Mouse (Mus musculus) neural tube, embryonic 11.5 days (tissue): ENCODE results near the gene Bcam. TPM values are rescaled to one million over a fixed set of nuclear protein-coding genes. Genes with fewer than 3 reads are reported as not detected.

ENCODE experiments used
- ATAC-seq: fragments of 200-750 bp; cut with Nextera tagmentation; 2 replicates; pipeline ENCODE4 v1.8.0; 2017; ENCODE audit warnings: moderate number of reproducible peaks, mild to moderate bottlenecking, moderate TSS enrichment, moderate library complexity; ENCODE audit not compliant: insufficient read depth, low FRiP score, low TSS enrichment
- DNase-seq: peaks from one replicate; pipeline ENCODE4 v3.0.0-alpha.2; 2015; ENCODE audit warnings: low spot score
- H3K27ac ChIP-seq: fragments of 300-500 bp; sonication (generic); 2 replicates; pipeline ENCODE4 v1.5.1; 2014; ENCODE audit warnings: low read depth, mild to moderate bottlenecking, low read length
- H3K27me3 ChIP-seq: fragments of 300-500 bp; sonication (generic); 2 replicates; pipeline ENCODE4 v1.6.1; 2014; ENCODE audit warnings: mild to moderate bottlenecking, low read length, mixed read lengths; ENCODE audit not compliant: control insufficient read depth, insufficient read depth
- H3K36me3 ChIP-seq: fragments of 300-500 bp; sonication (generic); 2 replicates; pipeline ENCODE4 v1.6.1; 2014; ENCODE audit warnings: mild to moderate bottlenecking, low read length, moderate library complexity, mixed read lengths; ENCODE audit not compliant: control insufficient read depth, insufficient read depth
- H3K4me1 ChIP-seq: fragments of 300-500 bp; sonication (generic); 2 replicates; pipeline ENCODE4 v1.6.1; 2014; ENCODE audit warnings: low read length, mixed read lengths; ENCODE audit not compliant: control insufficient read depth, insufficient read depth
- H3K4me2 ChIP-seq: fragments of 300-500 bp; sonication (generic); 2 replicates; pipeline ENCODE4 v1.6.1; 2014; ENCODE audit warnings: low read depth, mild to moderate bottlenecking, moderate library complexity
- H3K4me3 ChIP-seq: fragments of 300-500 bp; sonication (generic); 2 replicates; pipeline ENCODE4 v1.5.1; 2014; ENCODE audit warnings: low read depth, low read length
- H3K9ac ChIP-seq: fragments of 300-500 bp; sonication (generic); 2 replicates; pipeline ENCODE4 v1.6.1; 2014; ENCODE audit warnings: mild to moderate bottlenecking, low read length
- H3K9me3 ChIP-seq: fragments of 300-500 bp; sonication (generic); 2 replicates; pipeline ENCODE4 v1.6.1; 2016; ENCODE audit warnings: low read length; ENCODE audit not compliant: control insufficient read depth
- WGBS: fragments of 180-500 bp; shearing (Covaris S2); extraction: QIAGEN DNeasy Blood & Tissue Kit; methylation state at CpG from one replicate; pipeline ENCODE4 v1.1.7; 2014; 5-methylcytosine and 5-hydroxymethylcytosine counted together
- polyA plus RNA-seq: library from polyadenylated mRNA; unstranded; fragments of >200 nt; fragmentation: Nextera tagmentation; extraction: Ambion mirVana; gene quantifications from 2 replicates; pipeline ENCODE4 v1.2.1, GENCODE M21; 2014

Gene Bcam
- polyA plus RNA-seq, 1 experiment from 2014 or later: 21.1 TPM

DNA sequence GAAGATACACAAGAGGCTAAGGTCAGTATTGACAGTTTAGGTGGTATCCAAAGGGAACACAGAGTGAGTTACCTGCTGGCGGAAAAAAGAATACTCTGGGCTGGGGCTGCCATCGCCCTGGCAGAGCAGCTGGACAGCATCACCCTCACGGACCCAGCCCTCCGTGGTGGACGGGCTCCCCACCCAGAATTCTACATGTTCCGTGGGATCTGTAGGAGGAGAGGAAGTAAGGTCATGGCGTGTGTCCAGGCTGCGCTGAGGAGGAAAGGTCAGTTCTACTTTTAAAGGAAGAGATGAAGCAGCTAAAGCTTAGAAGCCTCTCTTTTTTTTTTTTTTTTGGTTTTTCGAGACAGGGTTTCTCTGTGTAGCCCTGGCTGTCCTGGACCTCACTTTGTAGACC, 6.2 kb downstream of the Bcam start:
- Histone ChIP-seq H3K4me1 (no peaks in the 10 kb centered on the region), H3K9me3 (no peaks in the 10 kb centered on the region), H3K27me3 (peaks cover 5% of the 10 kb centered on the region; the same call in 1 of the 2 replicates), H3K36me3 (no peaks in the 10 kb centered on the region), H3K4me2 (no peak overlapping the region), H3K27ac (no peak overlapping the region), H3K4me3 (no peak overlapping the region), H3K9ac (no peak overlapping the region)
- ATAC-seq: no peak
- WGBS: 97% methylated on average over 8 of the region's 9 CpGs
- no peak for DNase-seq

DNA sequence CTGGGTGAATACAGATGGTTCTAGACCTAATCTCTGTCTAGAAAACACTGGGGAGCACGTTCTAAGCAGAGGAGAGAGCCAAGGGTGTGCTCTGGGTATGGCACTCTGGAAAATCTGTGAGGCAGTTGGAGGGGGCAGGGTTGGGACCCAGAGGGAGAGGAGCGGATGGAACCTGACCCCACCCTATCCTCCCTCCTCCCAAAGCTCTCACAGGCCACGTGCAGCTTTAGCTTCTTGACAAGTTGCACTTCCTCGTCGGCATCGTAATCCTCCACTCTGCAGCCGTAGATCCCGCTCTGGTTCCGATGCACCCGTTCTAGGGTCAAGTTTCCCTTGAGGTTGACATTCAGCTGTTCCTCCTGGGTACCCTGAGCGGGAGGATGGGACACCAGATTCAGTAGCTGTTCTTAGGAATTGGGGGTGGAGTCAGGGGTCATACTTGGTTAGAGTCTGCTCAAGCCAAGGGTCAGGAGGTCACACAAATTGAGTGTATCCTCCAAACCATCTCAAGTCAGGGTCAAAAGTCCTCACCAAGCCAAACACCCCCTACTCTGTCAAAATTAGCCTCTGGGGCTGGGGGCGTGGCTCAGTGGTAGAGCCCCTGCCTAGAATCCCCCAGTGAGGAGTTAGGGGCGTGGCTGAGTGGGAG, 6.9 kb downstream of the Bcam start:
- Histone ChIP-seq H3K36me3 (no peaks in the 10 kb centered on the region), H3K4me2 (no peak overlapping the region), H3K27me3 (0 out of 2 replicates have a peak, but pooled peaks cover under 1% of the 10 kb centered on the region), H3K4me1 (no peaks in the 10 kb centered on the region), H3K9ac (no peak overlapping the region), H3K27ac (no peak overlapping the region), H3K4me3 (no peak overlapping the region), H3K9me3 (no peaks in the 10 kb centered on the region)
- ATAC-seq (no peak), DNase-seq (no peak)
- WGBS: 87% methylated on average over 13 of the region's 13 CpGs

DNA sequence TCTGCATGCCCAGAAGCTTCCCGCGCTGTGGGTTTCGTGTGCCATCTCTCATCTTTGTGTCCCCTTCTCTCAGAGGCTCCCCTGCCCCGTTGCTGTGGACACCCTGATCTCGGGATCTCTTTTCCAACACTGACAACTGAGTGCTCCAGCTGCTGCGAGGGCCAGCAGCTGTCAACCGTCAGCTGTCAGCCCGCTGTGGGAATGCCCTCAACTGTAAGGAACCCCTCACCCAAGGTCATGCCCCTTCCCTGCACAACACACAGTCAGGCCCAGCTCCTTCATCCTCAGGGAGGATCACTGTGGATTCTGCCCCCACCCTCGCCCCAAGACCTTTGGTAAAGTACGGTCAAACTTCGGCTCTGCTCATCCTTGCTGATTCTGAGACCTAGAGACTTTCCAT, 8.5 kb downstream of the Bcam start:
- Histone ChIP-seq H3K9me3 (no peaks in the 10 kb centered on the region), H3K4me3 (no peak overlapping the region), H3K27me3 (no peaks in the 10 kb centered on the region), H3K4me2 (no peak overlapping the region), H3K36me3 (no peaks in the 10 kb centered on the region), H3K4me1 (no peaks in the 10 kb centered on the region), H3K9ac (no peak overlapping the region), H3K27ac (no peak overlapping the region)
- DNase-seq: no peak
- ATAC-seq: no peak
- WGBS: 86% methylated on average over 11 of the region's 11 CpGs

DNA sequence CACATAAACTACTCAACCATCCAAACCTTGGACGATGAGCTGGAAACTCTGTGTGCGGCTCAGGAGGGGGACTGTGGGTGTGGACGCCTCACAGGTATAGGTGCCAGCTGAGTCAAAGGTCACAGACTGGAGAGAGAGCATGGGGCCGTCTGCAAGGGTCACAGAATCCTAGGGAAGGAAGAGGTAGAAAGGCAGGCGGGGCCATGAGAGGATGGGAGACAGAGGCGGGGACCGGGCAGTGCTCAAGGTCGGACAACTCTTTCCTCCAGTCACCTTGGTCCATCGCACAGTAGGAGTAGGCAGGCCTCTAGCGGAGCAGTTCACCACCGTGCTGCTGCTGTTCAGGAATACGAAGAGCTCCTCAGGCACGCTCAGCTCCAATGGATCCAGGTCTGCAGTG, 10.8 kb downstream of the Bcam start:
- ATAC-seq: no peak

GRCm38 (mm10) chr7:19758623-19759022, 12.2 kb downstream of the Bcam start:
- 89% methylated on average over 13 of the region's 13 CpGs for WGBS
- H3K27ac ChIP-seq: no peak overlapping the region
- no peak overlapping the region for H3K4me3 ChIP-seq
- no peak overlapping the region for H3K4me2 ChIP-seq
- no peaks in the 10 kb centered on the region for H3K4me1 ChIP-seq
- no peak for DNase-seq
- no peak for ATAC-seq
- H3K9ac ChIP-seq: no peak overlapping the region
- no peaks in the 10 kb centered on the region for H3K36me3 ChIP-seq
- H3K9me3 ChIP-seq: no peaks in the 10 kb centered on the region
- H3K27me3 ChIP-seq: no peaks in the 10 kb centered on the region

More for the DNA sequence above, 10.8 kb downstream of the Bcam start:
- H3K4me3 ChIP-seq: no peak overlapping the region
- H3K27ac ChIP-seq: no peak overlapping the region
- no peak overlapping the region for H3K4me2 ChIP-seq
- no peak overlapping the region for H3K9ac ChIP-seq
- H3K27me3 ChIP-seq: no peaks in the 10 kb centered on the region
- H3K9me3 ChIP-seq: no peaks in the 10 kb centered on the region
- H3K4me1 ChIP-seq: no peaks in the 10 kb centered on the region
- H3K36me3 ChIP-seq: no peaks in the 10 kb centered on the region
- DNase-seq: no peak
- WGBS: 91% methylated on average over 13 of the region's 13 CpGs

DNA sequence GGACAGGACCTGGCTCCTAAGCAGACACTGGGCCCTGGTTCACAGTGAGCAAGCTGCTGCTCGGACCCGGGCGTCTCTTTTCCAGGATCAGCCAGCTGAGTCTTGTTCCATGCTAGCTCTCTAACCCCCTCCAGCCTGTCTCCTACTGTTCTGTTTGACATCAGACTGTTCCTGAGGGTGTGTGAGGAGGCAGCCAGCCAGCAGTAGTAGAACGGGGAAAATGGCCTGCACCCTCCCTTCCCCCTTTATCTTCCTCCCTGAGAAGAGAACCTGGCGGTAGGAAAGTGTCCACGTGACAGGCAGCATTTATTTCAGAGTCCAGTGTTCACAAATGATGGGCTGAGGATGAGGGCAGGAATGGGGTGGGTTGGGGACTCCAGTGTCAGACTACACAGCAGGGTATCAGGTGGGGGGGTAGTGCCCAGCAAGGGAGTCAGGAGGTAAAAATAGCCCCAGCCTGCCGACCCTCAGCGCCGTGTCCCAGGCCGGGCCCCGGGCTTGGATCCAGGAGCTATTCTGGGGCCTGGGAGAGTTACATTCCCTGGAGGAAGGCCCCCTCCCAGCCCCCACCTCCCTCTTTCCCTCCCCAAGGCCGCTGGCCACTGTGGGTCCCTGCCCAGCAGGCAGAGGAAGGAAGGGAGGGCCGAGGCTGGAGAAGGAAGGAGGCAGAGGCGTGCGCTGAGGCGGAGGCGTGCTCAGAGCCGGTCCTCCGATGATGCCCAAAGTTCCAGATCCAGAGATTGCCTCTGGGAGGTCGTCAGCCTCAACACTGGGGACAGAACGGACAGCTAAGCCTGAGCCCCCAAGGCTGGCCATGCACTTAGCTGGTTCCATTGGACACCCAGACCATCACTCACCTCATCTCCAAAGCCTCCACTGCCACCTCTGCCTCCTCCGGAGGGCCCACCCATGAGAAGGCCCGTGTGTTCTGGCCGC, 14.7 kb downstream of the Bcam start:
- H3K9ac ChIP-seq: no peak overlapping the region
- ATAC-seq (no peak), DNase-seq (no peak)
- H3K27me3 ChIP-seq: no peaks in the 10 kb centered on the region
- no peak overlapping the region for H3K4me2 ChIP-seq
- no peaks in the 10 kb centered on the region for H3K9me3 ChIP-seq
- no peaks in the 10 kb centered on the region for H3K36me3 ChIP-seq
- WGBS: 82% methylated on average over 23 of the region's 24 CpGs
- no peak overlapping the region for H3K27ac ChIP-seq
- no peak overlapping the region for H3K4me3 ChIP-seq
- no peaks in the 10 kb centered on the region for H3K4me1 ChIP-seq

- H3K9ac ChIP-seq: no peak overlapping the region
- no peak for DNase-seq
- no peak for ATAC-seq
- no peak overlapping the region for H3K4me2 ChIP-seq
- H3K4me1 ChIP-seq: no peaks in the 10 kb centered on the region
- H3K27ac ChIP-seq: no peak overlapping the region
- H3K27me3 ChIP-seq: no peaks in the 10 kb centered on the region
- 81% methylated on average over 2 of the region's 2 CpGs for WGBS
- H3K4me3 ChIP-seq: no peak overlapping the region
- H3K9me3 ChIP-seq: no peaks in the 10 kb centered on the region
- no peaks in the 10 kb centered on the region for H3K36me3 ChIP-seq
These were observed 15.8 kb downstream of the Bcam start for GRCm38 (mm10) chr7:19755008-19755407.

GRCm38 (mm10) chr7:19754065-19754464, 16.8 kb downstream of the Bcam start:
- ATAC-seq: no peak
- H3K9ac ChIP-seq: no peak overlapping the region
- 83% methylated on average over 1 of the region's 1 CpGs for WGBS

More at GRCm38 (mm10) chr7:19754065-19754464, 16.8 kb downstream of the Bcam start:
- Histone ChIP-seq H3K27me3 (no peaks in the 10 kb centered on the region), H3K4me2 (no peak overlapping the region), H3K4me3 (no peak overlapping the region), H3K9me3 (no peaks in the 10 kb centered on the region), H3K36me3 (no peaks in the 10 kb centered on the region), H3K4me1 (no peaks in the 10 kb centered on the region), H3K27ac (no peak overlapping the region)
- DNase-seq: no peak
